Mouse (Mus musculus) heart, adult 2 months (tissue): ENCODE data around the gene Gm11146. TPM values are rescaled to one million over a fixed set of nuclear protein-coding genes. Genes with fewer than 3 reads are reported as not detected.

Experiments
- DNase-seq, 2 experiments: peaks; one replicate each; pipeline ENCODE4 v3.0.0; 2021
- H3K27ac ChIP-seq: fragments of 200-600 bp; 2 replicates; pipeline ENCODE4 v1.8.1; 2022
- H3K27me3 ChIP-seq: fragments of 200-500 bp; 2 replicates; pipeline ENCODE4 v1.6.1; 2012; ENCODE audit warnings: mild to moderate bottlenecking, low read length, inconsistent platforms, mixed read lengths; ENCODE audit not compliant: control insufficient read depth, insufficient read depth
- H3K36me3 ChIP-seq: fragments of 200-500 bp; 2 replicates; pipeline ENCODE4 v1.6.1; 2012; ENCODE audit warnings: low read length, inconsistent platforms; ENCODE audit not compliant: control insufficient read depth, insufficient read depth
- H3K4me1 ChIP-seq: fragments of 200-500 bp; 2 replicates; pipeline ENCODE4 v1.6.1; 2011; ENCODE audit warnings: low read length; ENCODE audit not compliant: control insufficient read depth, insufficient read depth
- H3K4me3 ChIP-seq: fragments of 200-600 bp; 2 replicates; pipeline ENCODE4 v1.8.1; 2022
- H3K79me2 ChIP-seq: fragments of 200-500 bp; replicated peaks from 2 replicates; pipeline ENCODE4 v1.6.1; 2012; ENCODE audit warnings: mild to moderate bottlenecking, inconsistent platforms, low read length, moderate library complexity, mixed read lengths; ENCODE audit not compliant: control insufficient read depth, insufficient read depth
- H3K9ac ChIP-seq: fragments of 200-500 bp; 2 replicates; pipeline ENCODE4 v1.6.1; 2012; ENCODE audit warnings: low read depth, mild to moderate bottlenecking, control low read depth, inconsistent platforms, low read length, mixed read lengths
- CTCF ChIP-seq: fragments of 200-600 bp; IDR thresholded peaks from 2 replicates; pipeline ENCODE4 v1.8.1; 2022; ENCODE audit warnings: antibody characterized with exemption, mild to moderate bottlenecking, moderate library complexity
- EP300 ChIP-seq: fragments of 200-500 bp; IDR thresholded peaks from 2 replicates; pipeline ENCODE4 v1.6.1; 2011; ENCODE audit warnings: low read depth, low read length, control low read depth; ENCODE audit not compliant: insufficient read depth
- POLR2A ChIP-seq: fragments of 200-500 bp; IDR thresholded peaks from 2 replicates; pipeline ENCODE4 v1.6.1; 2011; ENCODE audit warnings: mild to moderate bottlenecking, low read depth, low read length, control low read depth; ENCODE audit not compliant: insufficient read depth
- WGBS: fragments of 180-500 bp; shearing (Covaris S2); methylation state at CpG from one replicate; pipeline ENCODE4 v1.1.7; 2018; 5-methylcytosine and 5-hydroxymethylcytosine counted together
- intact Hi-C: fragments of 180-260 bp; cut with DNase I; formaldehyde crosslinking; loops from one replicate; pipeline ENCODE4 v1.15.1; 2025
- polyA plus RNA-seq: library from polyadenylated mRNA; depleted of rRNA; stranded (reverse); fragments of >200 nt; gene quantifications from 2 replicates; pipeline ENCODE4 v1.2.3, GENCODE M21; 2012
- total RNA-seq, 2 experiments: library from RNA; stranded (reverse); gene quantifications; 2 replicates each; pipeline ENCODE4 v1.2.3; 2021

Gm11146 gene
- total and polyA plus RNA-seq, 3 experiments: not detected

GRCm38 (mm10) chr16:77602581-77602980, 687 bp upstream of the Gm11146 start:
- intact Hi-C loops: no loop called here
- Histone ChIP-seq H3K36me3 (peaks cover 1% of the 10 kb centered on the region; the same call in 1 of the 2 replicates), H3K79me2 (no peaks in the 10 kb centered on the region), H3K9ac (no peak overlapping the region), H3K27me3 (no peaks in the 10 kb centered on the region), H3K4me1 (no peaks in the 10 kb centered on the region; the same call in 1 of the 2 replicates), H3K27ac (no peak overlapping the region), H3K4me3 (no peak overlapping the region)
- 58% methylated on average over 2 of the region's 2 CpGs for WGBS
- TF ChIP-seq EP300 (no peak), CTCF (no peak), POLR2A (no peak)
- no peak for DNase-seq

GRCm38 (mm10) chr16:77598787-77599186, 3.1 kb downstream of the Gm11146 start:
- WGBS: 95% methylated on average over 8 of the region's 8 CpGs

GRCm38 (mm10) chr16:77596556-77596955, 5.3 kb downstream of the Gm11146 start:
- Histone ChIP-seq H3K4me1 (peaks cover 6% of the 10 kb centered on the region), H3K9ac (peak overlapping the region; percentile 61), H3K79me2 (no peaks in the 10 kb centered on the region), H3K27ac (peak overlapping the region; percentile 85), H3K36me3 (no peaks in the 10 kb centered on the region; the same call in 1 of the 2 replicates), H3K27me3 (no peaks in the 10 kb centered on the region), H3K4me3 (peak overlapping the region; percentile 42)
- TF ChIP-seq POLR2A: no peak
- 0 out of 2 replicates have a peak, but pooled peaks have one; percentile 12 for TF ChIP-seq CTCF
- no peak for TF ChIP-seq EP300
- intact Hi-C loops: loop anchor here (5.0 kb wide), 2 partner anchors 46 to 269 kb away; no protein-coding TSS in a partner anchor
- peak; percentile 30 to 40 for DNase-seq
- 50% methylated on average over 5 of the region's 5 CpGs for WGBS

More at GRCm38 (mm10) chr16:77598787-77599186, 3.1 kb downstream of the Gm11146 start:
- Histone ChIP-seq H3K4me3 (no peak overlapping the region), H3K27me3 (no peaks in the 10 kb centered on the region), H3K4me1 (peaks cover 3% of the 10 kb centered on the region), H3K79me2 (no peaks in the 10 kb centered on the region), H3K36me3 (no peaks in the 10 kb centered on the region; the same call in 1 of the 2 replicates), H3K9ac (no peak overlapping the region), H3K27ac (no peak overlapping the region)
- intact Hi-C loops: loop anchor here (5.0 kb wide), 2 partner anchors 44 to 271 kb away; no protein-coding TSS in a partner anchor
- TF ChIP-seq CTCF: no peak
- no peak for TF ChIP-seq POLR2A
- no peak for TF ChIP-seq EP300
- no peak for DNase-seq

- peak overlapping the region; percentile 42 for H3K4me3 ChIP-seq
- intact Hi-C loops: loop anchor here (5.0 kb wide), 2 partner anchors 47 to 268 kb away; no protein-coding TSS in a partner anchor
- WGBS: 71% methylated on average over 7 of the region's 7 CpGs
Observed at GRCm38 (mm10) chr16:77595661-77596060, 6.2 kb downstream of the Gm11146 start.

GRCm38 (mm10) chr16:77594553-77594952, 7.3 kb downstream of the Gm11146 start:
- WGBS: 24% methylated on average over 13 of the region's 13 CpGs
- peak overlapping the region; percentile 42 for H3K4me3 ChIP-seq
- DNase-seq: peak; percentile 69 to 73
- H3K4me1 ChIP-seq: peaks cover 6% of the 10 kb centered on the region
- intact Hi-C loops: loop anchor here (1.0 kb wide), 1 partner anchor 94 kb away; no protein-coding TSS in a partner anchor
- H3K27me3 ChIP-seq: no peaks in the 10 kb centered on the region
- H3K36me3 ChIP-seq: no peaks in the 10 kb centered on the region; the same call in 1 of the 2 replicates
- H3K27ac ChIP-seq: peak overlapping the region; percentile 85
- H3K79me2 ChIP-seq: no peaks in the 10 kb centered on the region
- TF ChIP-seq EP300 (no peak), POLR2A (peak; percentile 42; the same call in 1 of the 2 replicates)
- peak overlapping the region; percentile 59 for H3K9ac ChIP-seq

More at GRCm38 (mm10) chr16:77595661-77596060, 6.2 kb downstream of the Gm11146 start:
- TF ChIP-seq CTCF (no peak), EP300 (no peak), POLR2A (no peak)
- Histone ChIP-seq H3K9ac (no peak overlapping the region), H3K79me2 (no peaks in the 10 kb centered on the region), H3K36me3 (no peaks in the 10 kb centered on the region; the same call in 1 of the 2 replicates), H3K27me3 (no peaks in the 10 kb centered on the region), H3K27ac (peak overlapping the region; percentile 85), H3K4me1 (peaks cover 6% of the 10 kb centered on the region)
- DNase-seq: no peak

- Histone ChIP-seq H3K9ac (peak overlapping the region; percentile 54), H3K27ac (peak overlapping the region; percentile 85)
- intact Hi-C loops: loop anchor here (1.0 kb wide), 1 partner anchor 94 kb away; no protein-coding TSS in a partner anchor
Observed at GRCm38 (mm10) chr16:77593828-77594421, 8.0 kb downstream of the Gm11146 start.

More at GRCm38 (mm10) chr16:77593828-77594421, 8.0 kb downstream of the Gm11146 start:
- Histone ChIP-seq H3K36me3 (no peaks in the 10 kb centered on the region; the same call in 1 of the 2 replicates), H3K79me2 (no peaks in the 10 kb centered on the region), H3K27me3 (no peaks in the 10 kb centered on the region), H3K4me3 (peak overlapping the region; percentile 42), H3K4me1 (peaks cover 6% of the 10 kb centered on the region)
- peak; percentile 40; the same call in 1 of the 2 replicates for TF ChIP-seq POLR2A
- no peak for TF ChIP-seq CTCF
- TF ChIP-seq EP300: no peak
- 8% methylated on average over 12 of the region's 12 CpGs for WGBS
- DNase-seq: peak; percentile 75 to 80
